Mouse (Mus musculus) thymus, adult 2 months (tissue): Measurements from ENCODE around the gene Olfr429.

Experiments used
- CTCF ChIP-seq: fragments of 200-500 bp; IDR thresholded peaks from 2 replicates; pipeline ENCODE4 v1.5.1; 2012; ENCODE audit warnings: mild to moderate bottlenecking, control low read depth, low read length, moderate library complexity, borderline replicate concordance; ENCODE audit not compliant: control insufficient read depth, poor library complexity, insufficient read depth; ENCODE audit errors: extremely low read depth
- POLR2A ChIP-seq: fragments of 200-500 bp; IDR thresholded peaks from 2 replicates; pipeline ENCODE4 v1.6.1; 2012; ENCODE audit warnings: mild to moderate bottlenecking, low read length, control low read depth, moderate library complexity; ENCODE audit not compliant: control insufficient read depth, poor library complexity, insufficient read depth; ENCODE audit errors: extremely low read depth

DNA sequence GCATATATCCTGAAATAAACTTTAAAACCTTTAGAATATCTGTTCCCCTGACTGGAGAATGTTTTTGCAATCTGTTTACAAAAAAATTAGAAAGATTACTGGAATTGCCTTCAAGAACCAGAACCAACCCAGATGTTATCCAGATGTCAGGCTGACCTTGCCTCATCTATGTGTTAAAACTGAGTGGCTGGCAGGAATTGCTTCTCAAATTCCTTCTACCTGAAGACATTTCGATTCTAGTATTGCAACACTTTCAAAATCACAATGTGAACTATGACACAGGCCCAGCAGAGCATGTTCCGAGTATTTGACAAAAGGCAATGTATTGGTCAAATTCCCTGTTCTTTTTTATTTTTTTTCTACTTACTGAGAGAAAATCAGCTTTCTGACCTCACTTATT is 39.7 kb upstream of the Olfr429 start:
- TF ChIP-seq POLR2A (no peak), CTCF (no peak)
